ENCODE assay signal across 9 mouse cellular contexts in genomic region chr19:5306968-5307734, GRCm38 (mm10). TPM values are rescaled to one million over a fixed set of nuclear protein-coding genes. Genes with fewer than 3 reads are reported as not detected.
DNase-seq lines count a peak whose midpoint lies in the region; ATAC-seq lines count a peak whose summit lies in the region.
"Had no signal": no experiment of that assay in that cellular context is flagged by ENCODE, and none has a peak within 500 bp of the region (broad histone marks: within the 10 kb centered on the region; RNA-seq: fewer than 3 reads in every experiment).

No protein-coding gene starts in this region.

- H3K36me3 ChIP-seq in midbrain, embryonic 10.5 days: peaks cover 53% of the 10 kb centered on the region
- peaks cover 32% of the 10 kb centered on the region for H3K36me3 ChIP-seq in midbrain, embryonic 16.5 days (ENCODE audit: control insufficient read depth, insufficient read depth, low read length)
- peaks cover 57% of the 10 kb centered on the region for H3K36me3 ChIP-seq in midbrain, embryonic 14.5 days (ENCODE audit: control insufficient read depth, insufficient read depth, low read length)

- 43% methylated on average over 98 of the region's 98 CpGs for WGBS in midbrain, embryonic 10.5 days
- WGBS in midbrain, embryonic 16.5 days: 47% methylated on average over 98 of the region's 98 CpGs
- 44% methylated on average over 98 of the region's 98 CpGs for WGBS in midbrain, embryonic 14.5 days

- ATAC-seq in CD4-positive, CD25-positive, alpha-beta regulatory T cell, adult 4 months: no peak
- ATAC-seq in midbrain, embryonic 16.5 days: no peak
- ATAC-seq in midbrain, embryonic 14.5 days (ENCODE audit: low FRiP score, low TSS enrichment): no peak
- no peak for ATAC-seq in granulocyte monocyte progenitor cell, adult 5-6 weeks (replicated peaks; ENCODE audit: poor library complexity, severe bottlenecking)
- no peak for ATAC-seq in cerebellum, adult (ENCODE audit: insufficient number of reproducible peaks, low FRiP score, low TSS enrichment)

- H3K4me3 ChIP-seq in midbrain, embryonic 10.5 days: peak overlapping the region; percentile 37
- no peak overlapping the region for H3K4me3 ChIP-seq in midbrain, embryonic 16.5 days (ENCODE audit: low read depth, low read length)
- H3K4me3 ChIP-seq in midbrain, embryonic 14.5 days (replicated peaks; ENCODE audit: low read depth, low read length): no peak overlapping the region

- no peak overlapping the region for H3K4me2 ChIP-seq in midbrain, embryonic 16.5 days (ENCODE audit: low read length)
- no peak overlapping the region for H3K4me2 ChIP-seq in midbrain, embryonic 14.5 days (ENCODE audit: low read length)

- peaks cover 21% of the 10 kb centered on the region for H3K27me3 ChIP-seq in midbrain, embryonic 10.5 days (ENCODE audit: low read depth, poor library complexity, severe bottlenecking)
- H3K27me3 ChIP-seq in midbrain, embryonic 16.5 days (ENCODE audit: control insufficient read depth, insufficient read depth, low read depth, low read length): no peaks in the 10 kb centered on the region
- no peaks in the 10 kb centered on the region for H3K27me3 ChIP-seq in midbrain, embryonic 14.5 days (ENCODE audit: control insufficient read depth, insufficient read depth, low read length)

- H3K9ac ChIP-seq in midbrain, embryonic 16.5 days (ENCODE audit: low read depth, low read length): no peak overlapping the region
- no peak overlapping the region for H3K9ac ChIP-seq in midbrain, embryonic 14.5 days (replicated peaks; ENCODE audit: low read length)

- H3K9me3 ChIP-seq in midbrain, embryonic 10.5 days (replicated peaks): peaks cover 12% of the 10 kb centered on the region
- no peaks in the 10 kb centered on the region; the same call in 1 of the 2 replicates for H3K9me3 ChIP-seq in midbrain, embryonic 16.5 days (replicated peaks; ENCODE audit: control insufficient read depth, low read length, poor library complexity, severe bottlenecking)
- no peaks in the 10 kb centered on the region for H3K9me3 ChIP-seq in midbrain, embryonic 14.5 days (ENCODE audit: control insufficient read depth, low read length)

- H3K27ac ChIP-seq in midbrain, embryonic 10.5 days (replicated peaks): no peak overlapping the region
- H3K27ac ChIP-seq in midbrain, embryonic 16.5 days (ENCODE audit: low read length): no peak overlapping the region
- H3K27ac ChIP-seq in midbrain, embryonic 14.5 days (replicated peaks; ENCODE audit: low read depth, low read length): no peak overlapping the region

- peaks cover 9% of the 10 kb centered on the region for H3K4me1 ChIP-seq in midbrain, embryonic 10.5 days
- no peaks in the 10 kb centered on the region for H3K4me1 ChIP-seq in midbrain, embryonic 16.5 days (ENCODE audit: control insufficient read depth, insufficient read depth, low read length)
- H3K4me1 ChIP-seq in midbrain, embryonic 14.5 days (ENCODE audit: control insufficient read depth, insufficient read depth, low read length): no peaks in the 10 kb centered on the region

- peak; percentile 64 for DNase-seq in CD4-positive, CD25-positive, alpha-beta regulatory T cell, adult 2 months (ENCODE audit: low read depth, low spot score)
- peak; percentile 30 for DNase-seq in midbrain, embryonic 10.5 days (ENCODE audit: low spot score)
- DNase-seq in induced T-regulatory cell, adult 2 months (ENCODE audit: low read depth): peak; percentile 50
- peak; percentile 41 for DNase-seq in midbrain, embryonic 14.5 days

RNA-seq across cellular contexts. Expression of gene Gal3st3, which starts 9.0 kb away (rescaled TPM):
- under 1 TPM in 1 of 2 experiments, not detected in 1; 0.15 TPM for polyA plus RNA-seq in CD4-positive, CD25-positive, alpha-beta regulatory T cell, adult 4 months (2017; shearing (Covaris generic))
- 10.8 and 15.4 TPM in 2 replicates for polyA plus RNA-seq in midbrain, embryonic 10.5 days (2016; fragmentation: Nextera tagmentation; extraction: Ambion mirVana)
- polyA plus RNA-seq in midbrain, embryonic 16.5 days (2015; fragmentation: Nextera tagmentation; extraction: Ambion mirVana): 41.6 and 49.4 TPM in 2 replicates
- 29.0 and 35.5 TPM in 2 replicates for polyA plus RNA-seq in midbrain, embryonic 14.5 days (2014; fragmentation: Nextera tagmentation; extraction: Ambion mirVana)
- not detected in 2 replicates for total RNA-seq in granulocyte monocyte progenitor cell, adult 5-6 weeks (2014; fragmentation: Nextera tagmentation)
- not detected in 2 replicates for total RNA-seq in granulocyte monocyte progenitor cell, adult 5-6 weeks (2017)

RNA-seq across cellular contexts. Expression of gene Sf3b2, which starts 11.9 kb away (rescaled TPM):
- polyA plus RNA-seq in CD4-positive, CD25-positive, alpha-beta regulatory T cell, adult 4 months (2017; shearing (Covaris generic)): 100 to 1,000 TPM; 341 to 465 TPM
- 468 and 500 TPM in 2 replicates for polyA plus RNA-seq in midbrain, embryonic 10.5 days (2016; fragmentation: Nextera tagmentation; extraction: Ambion mirVana)
- 326 and 331 TPM in 2 replicates for polyA plus RNA-seq in midbrain, embryonic 16.5 days (2015; fragmentation: Nextera tagmentation; extraction: Ambion mirVana)
- polyA plus RNA-seq in midbrain, embryonic 14.5 days (2014; fragmentation: Nextera tagmentation; extraction: Ambion mirVana): 291 and 365 TPM in 2 replicates
- 177 and 181 TPM in 2 replicates for total RNA-seq in granulocyte monocyte progenitor cell, adult 5-6 weeks (2014; fragmentation: Nextera tagmentation)
- 224 and 247 TPM in 2 replicates for total RNA-seq in granulocyte monocyte progenitor cell, adult 5-6 weeks (2017)

RNA-seq across cellular contexts. Expression of gene Catsper1, which starts 28.4 kb away (rescaled TPM):
- not detected for polyA plus RNA-seq in CD4-positive, CD25-positive, alpha-beta regulatory T cell, adult 4 months (2017; shearing (Covaris generic))
- not detected in 2 replicates for polyA plus RNA-seq in midbrain, embryonic 10.5 days (2016; fragmentation: Nextera tagmentation; extraction: Ambion mirVana)
- not detected in 2 replicates for polyA plus RNA-seq in midbrain, embryonic 16.5 days (2015; fragmentation: Nextera tagmentation; extraction: Ambion mirVana)
- not detected in 2 replicates for polyA plus RNA-seq in midbrain, embryonic 14.5 days (2014; fragmentation: Nextera tagmentation; extraction: Ambion mirVana)
- not detected in 2 replicates for total RNA-seq in granulocyte monocyte progenitor cell, adult 5-6 weeks (2014; fragmentation: Nextera tagmentation)
- not detected in 2 replicates for total RNA-seq in granulocyte monocyte progenitor cell, adult 5-6 weeks (2017)
- polyA plus RNA-seq: cortical plate, adult 2 months had no signal

RNA-seq across cellular contexts. Expression of gene Pacs1, which starts 34.2 kb away (rescaled TPM):
- polyA plus RNA-seq in CD4-positive, CD25-positive, alpha-beta regulatory T cell, adult 4 months (2017; shearing (Covaris generic)): 10 to 100 TPM; 16.5 to 21.9 TPM
- 21.3 and 23.7 TPM in 2 replicates for polyA plus RNA-seq in midbrain, embryonic 10.5 days (2016; fragmentation: Nextera tagmentation; extraction: Ambion mirVana)
- 50.7 and 52.2 TPM in 2 replicates for polyA plus RNA-seq in midbrain, embryonic 16.5 days (2015; fragmentation: Nextera tagmentation; extraction: Ambion mirVana)
- polyA plus RNA-seq in midbrain, embryonic 14.5 days (2014; fragmentation: Nextera tagmentation; extraction: Ambion mirVana): 42.4 and 48.4 TPM in 2 replicates
- total RNA-seq in granulocyte monocyte progenitor cell, adult 5-6 weeks (2014; fragmentation: Nextera tagmentation): 13.5 and 22.1 TPM in 2 replicates
- 6.5 and 8.0 TPM in 2 replicates for total RNA-seq in granulocyte monocyte progenitor cell, adult 5-6 weeks (2017)

RNA-seq across cellular contexts. Expression of gene Cst6, which starts 42.2 kb away (rescaled TPM):
- 1 to 10 TPM; 2.7 to 3.2 TPM for polyA plus RNA-seq in CD4-positive, CD25-positive, alpha-beta regulatory T cell, adult 4 months (2017; shearing (Covaris generic))
- polyA plus RNA-seq in midbrain, embryonic 10.5 days (2016; fragmentation: Nextera tagmentation; extraction: Ambion mirVana): 0.67 TPM in 1 of 2 replicates, not detected in the other
- polyA plus RNA-seq in midbrain, embryonic 16.5 days (2015; fragmentation: Nextera tagmentation; extraction: Ambion mirVana): 7.5 and 11.1 TPM in 2 replicates
- polyA plus RNA-seq in midbrain, embryonic 14.5 days (2014; fragmentation: Nextera tagmentation; extraction: Ambion mirVana): 7.7 and 8.4 TPM in 2 replicates
- not detected in 2 replicates for total RNA-seq in granulocyte monocyte progenitor cell, adult 5-6 weeks (2014; fragmentation: Nextera tagmentation)
- not detected in 2 replicates for total RNA-seq in granulocyte monocyte progenitor cell, adult 5-6 weeks (2017)

Comparison
In these comparisons a context has a peak if more than half of its experiments do, and no peak if none do; other contexts are left out.
1. RNA of gene Gal3st3, which starts 9.0 kb away (polyA plus RNA-seq): 41.6 to 49.4 TPM in midbrain, embryonic 16.5 days, 29.0 to 35.5 TPM in midbrain, embryonic 14.5 days and 10.8 to 15.4 TPM in midbrain, embryonic 10.5 days; 0.15 TPM in CD4-positive, CD25-positive, alpha-beta regulatory T cell, adult 4 months; every median in the first group is over 10 times any median in the second.
2. Peak in every context shown above with its lines, with median percentiles within 50 percentile points of each other: DNase-seq.